Mouse (Mus musculus) MN1 (cell line): ENCODE results near the gene Kif22.

Experiments
- DNase-seq: peaks from one replicate; pipeline ENCODE4 v3.0.0-alpha.2; 2016; ENCODE audit warnings: low spot score

Gene Kif22

GRCm38 (mm10) chr7:127016971-127017949, 25.0 kb downstream of the Kif22 start, which contains the start of gene Pagr1a:
Gene Pagr1a, minus strand, starts transcription at chr7:127017352.
- DNase-seq, result peak; percentile 99

GRCm38 (mm10) chr7:127016486-127016938, 25.8 kb downstream of the Kif22 start:
- no peak for DNase-seq

GRCm38 (mm10) chr7:127016481-127016485, 26.0 kb downstream of the Kif22 start, which contains the start of gene Pagr1b:
Gene Pagr1b, minus strand, starts transcription at chr7:127016484.
- no peak for DNase-seq

- peak; percentile 66 for DNase-seq
These were observed 26.2 kb downstream of the Kif22 start for GRCm38 (mm10) chr7:127016081-127016480.

GRCm38 (mm10) chr7:127014993-127015392, 27.3 kb downstream of the Kif22 start:
- peak; percentile 51 for DNase-seq

GRCm38 (mm10) chr7:127014320-127014719, 28.0 kb downstream of the Kif22 start, which contains the start of gene Mvp:
Gene Mvp, minus strand, starts transcription at chr7:127014621.
- peak; percentile 67 for DNase-seq

- no peak for DNase-seq
These were observed 28.9 kb downstream of the Kif22 start for GRCm38 (mm10) chr7:127013385-127013784.

GRCm38 (mm10) chr7:127012845-127013244, 29.4 kb downstream of the Kif22 start:
- DNase-seq, result no peak

- no peak for DNase-seq
These were observed 29.9 kb downstream of the Kif22 start for GRCm38 (mm10) chr7:127012374-127012773.

- no peak for DNase-seq
These were observed 30.6 kb downstream of the Kif22 start for GRCm38 (mm10) chr7:127011717-127012116.

GRCm38 (mm10) chr7:127011051-127011450, 31.2 kb downstream of the Kif22 start:
- no peak for DNase-seq

- DNase-seq, result no peak
These were observed 32.8 kb downstream of the Kif22 start for GRCm38 (mm10) chr7:127009307-127010085.

GRCm38 (mm10) chr7:127008239-127009019, 33.8 kb downstream of the Kif22 start:
- DNase-seq, result peak; percentile 69

GRCm38 (mm10) chr7:127007313-127008024, 34.8 kb downstream of the Kif22 start:
- no peak for DNase-seq

GRCm38 (mm10) chr7:127004122-127004875, 38.0 kb downstream of the Kif22 start:
- DNase-seq, result no peak

GRCm38 (mm10) chr7:127003620-127004019, 38.7 kb downstream of the Kif22 start:
- no peak for DNase-seq

GRCm38 (mm10) chr7:126999568-126999967, 42.7 kb downstream of the Kif22 start:
- DNase-seq, result no peak

GRCm38 (mm10) chr7:126996449-126996848, 45.8 kb downstream of the Kif22 start:
- DNase-seq, result no peak

- no peak for DNase-seq
These were observed 53.5 kb downstream of the Kif22 start for GRCm38 (mm10) chr7:126988816-126989215.

- peak; percentile 63 for DNase-seq
These were observed 56.0 kb downstream of the Kif22 start for GRCm38 (mm10) chr7:126986319-126986718.
